Mouse (Mus musculus) liver, postnatal 0 days (tissue): ENCODE measurements around the gene Nhsl1.

Experiments used
- CTCF ChIP-seq: sonication (generic); IDR thresholded peaks from 2 replicates; pipeline ENCODE4 v1.5.1; 2016; ENCODE audit warnings: antibody characterized with exemption, low read depth
- EP300 ChIP-seq: IDR thresholded peaks from 2 replicates; pipeline ENCODE4 v1.6.1; 2016; ENCODE audit warnings: antibody characterized with exemption, low read depth, mild to moderate bottlenecking

DNA sequence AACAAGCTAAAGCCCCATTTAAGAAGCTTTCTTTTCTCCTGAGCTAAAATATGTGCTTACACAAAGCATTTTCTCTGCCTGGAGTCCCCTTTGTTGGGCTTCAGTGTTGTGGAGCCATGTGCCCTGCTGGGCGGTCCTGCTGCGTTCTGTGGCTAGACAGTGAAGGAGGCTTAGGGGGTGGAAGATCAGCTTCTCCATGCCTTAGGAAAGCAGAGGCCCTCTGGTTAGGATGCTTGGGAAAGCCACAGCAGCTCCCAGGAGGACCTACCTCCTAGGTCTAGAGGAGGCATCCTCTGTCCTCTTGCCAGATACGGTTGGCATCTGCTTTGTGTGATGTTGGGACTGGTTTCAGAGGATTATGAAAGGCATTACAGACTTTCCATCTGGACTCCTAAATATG lies 56.5 kb downstream of the Nhsl1 start:
- no peak for TF ChIP-seq CTCF
- TF ChIP-seq EP300, result no peak
